Mouse (Mus musculus): ENCODE measurements around the gene Alyref.

The Alyref gene

GRCm38 (mm10) chr11:120598283-120598989, at the start of gene Alyref, which contains the start of gene Anapc11:
TSS of gene Alyref (minus strand) at chr11:120598365.
TSS of gene Anapc11 (plus strand) at chr11:120598421.
- in situ Hi-C loops (cut with MboI; ENCODE audit: low pct_unique_long_range_greater_than_20kb in 1 of 2, low sequenced_read_pairs in 2 of 2, unreplicated experiment in 1 of 2), result no loop called here

GRCm38 (mm10) chr11:120647047-120647830, 49.1 kb upstream of the Alyref start:
- in situ Hi-C loops (cut with MboI; ENCODE audit: low pct_unique_long_range_greater_than_20kb in 1 of 2, low sequenced_read_pairs in 2 of 2, unreplicated experiment in 1 of 2), result no loop called here

- in situ Hi-C loops (cut with MboI; ENCODE audit: low pct_unique_long_range_greater_than_20kb in 1 of 2, low sequenced_read_pairs in 2 of 2, unreplicated experiment in 1 of 2), result no loop called here
Measured at GRCm38 (mm10) chr11:120643601-120643987, 45.4 kb upstream of the Alyref start, which contains the start of gene Pycr1. TSS of gene Pycr1 (minus strand) at chr11:120643769.

- in situ Hi-C loops (cut with MboI; ENCODE audit: low pct_unique_long_range_greater_than_20kb in 1 of 2, low sequenced_read_pairs in 2 of 2, unreplicated experiment in 1 of 2), result no loop called here
Measured at GRCm38 (mm10) chr11:120642939-120643600, 44.9 kb upstream of the Alyref start.

GRCm38 (mm10) chr11:120641869-120642268, 43.7 kb upstream of the Alyref start:
- in situ Hi-C loops (cut with MboI; ENCODE audit: low pct_unique_long_range_greater_than_20kb in 1 of 2, low sequenced_read_pairs in 2 of 2, unreplicated experiment in 1 of 2), result no loop called here

- in situ Hi-C loops (cut with MboI; ENCODE audit: low pct_unique_long_range_greater_than_20kb in 1 of 2, low sequenced_read_pairs in 2 of 2, unreplicated experiment in 1 of 2), result no loop called here
Measured at GRCm38 (mm10) chr11:120641255-120641654, 43.1 kb upstream of the Alyref start.

GRCm38 (mm10) chr11:120634810-120635209, 36.6 kb upstream of the Alyref start:
- in situ Hi-C loops (cut with MboI; ENCODE audit: low pct_unique_long_range_greater_than_20kb in 1 of 2, low sequenced_read_pairs in 2 of 2, unreplicated experiment in 1 of 2), result no loop called here

GRCm38 (mm10) chr11:120633520-120634343, 35.6 kb upstream of the Alyref start, which contains the start of gene Mafg:
TSS of gene Mafg (minus strand) at chr11:120633600.
- in situ Hi-C loops (cut with MboI; ENCODE audit: low pct_unique_long_range_greater_than_20kb in 1 of 2, low sequenced_read_pairs in 2 of 2, unreplicated experiment in 1 of 2), result no loop called here

- in situ Hi-C loops (cut with MboI; ENCODE audit: low pct_unique_long_range_greater_than_20kb in 1 of 2, low sequenced_read_pairs in 2 of 2, unreplicated experiment in 1 of 2), result no loop called here
Measured at GRCm38 (mm10) chr11:120632559-120633519, 34.7 kb upstream of the Alyref start.

GRCm38 (mm10) chr11:120631726-120632448, 33.7 kb upstream of the Alyref start:
- in situ Hi-C loops (cut with MboI; ENCODE audit: low pct_unique_long_range_greater_than_20kb in 1 of 2, low sequenced_read_pairs in 2 of 2, unreplicated experiment in 1 of 2), result no loop called here

GRCm38 (mm10) chr11:120630881-120631725, 32.9 kb upstream of the Alyref start:
- in situ Hi-C loops (cut with MboI; ENCODE audit: low pct_unique_long_range_greater_than_20kb in 1 of 2, low sequenced_read_pairs in 2 of 2, unreplicated experiment in 1 of 2), result no loop called here

GRCm38 (mm10) chr11:120630401-120630871, 32.3 kb upstream of the Alyref start:
- in situ Hi-C loops (cut with MboI; ENCODE audit: low pct_unique_long_range_greater_than_20kb in 1 of 2, low sequenced_read_pairs in 2 of 2, unreplicated experiment in 1 of 2), result no loop called here

- in situ Hi-C loops (cut with MboI; ENCODE audit: low pct_unique_long_range_greater_than_20kb in 1 of 2, low sequenced_read_pairs in 2 of 2, unreplicated experiment in 1 of 2), result no loop called here
Measured at GRCm38 (mm10) chr11:120629911-120630310, 31.7 kb upstream of the Alyref start.

- in situ Hi-C loops (cut with MboI; ENCODE audit: low pct_unique_long_range_greater_than_20kb in 1 of 2, low sequenced_read_pairs in 2 of 2, unreplicated experiment in 1 of 2), result no loop called here
Measured at GRCm38 (mm10) chr11:120629341-120629730, 31.2 kb upstream of the Alyref start.

GRCm38 (mm10) chr11:120628601-120629340, 30.6 kb upstream of the Alyref start:
- in situ Hi-C loops (cut with MboI; ENCODE audit: low pct_unique_long_range_greater_than_20kb in 1 of 2, low sequenced_read_pairs in 2 of 2, unreplicated experiment in 1 of 2), result no loop called here
